14 mouse cellular contexts compared by ENCODE assay signal in genomic region chr2:118160547-118160946, GRCm38 (mm10). TPM values are rescaled to one million over a fixed set of nuclear protein-coding genes. Genes with fewer than 3 reads are reported as not detected.
DNase-seq lines count a peak whose midpoint lies in the region; ATAC-seq and TF ChIP-seq lines count a peak whose summit lies in the region.
"Had no signal": no experiment of that assay in that cellular context is flagged by ENCODE, and none has a peak within 500 bp of the region (broad histone marks: within the 10 kb centered on the region; RNA-seq: fewer than 3 reads in every experiment).

No protein-coding gene starts in this region.

- no peak for DNase-seq in intestine, embryonic 14.5 days (ENCODE audit: low spot score)
- peak; percentile 80 for DNase-seq in embryo, embryonic 10.5 days (ENCODE audit: low spot score)
- DNase-seq in mesoderm, embryonic 11.5 days (ENCODE audit: low read depth, low spot score): peak; percentile 74
- no peak for DNase-seq in left cerebral cortex, adult 2 months (ENCODE audit: extremely low spot score in 1 of 2, low spot score in 2 of 2)
- DNase-seq in heart, adult 2 months: no peak
- DNase-seq in left cerebral cortex, postnatal 4 days: no peak
- DNase-seq: kidney, adult 11 months; right cerebral cortex, postnatal 4 days; thymus, postnatal 14 days had no signal

- 0 out of 2 replicates have a peak overlapping the region, but pooled peaks have one; percentile 41 for H3K27ac ChIP-seq in intestine, embryonic 14.5 days (ENCODE audit: low read depth)
- H3K27ac ChIP-seq in intestine, postnatal 0 days (ENCODE audit: low read depth, low read length): no peak overlapping the region
- H3K27ac ChIP-seq in forebrain, embryonic 13.5 days: peak overlapping the region; percentile 44
- no peak overlapping the region for H3K27ac ChIP-seq in left cerebral cortex, adult 2 months
- no peak overlapping the region for H3K27ac ChIP-seq in heart, adult 2 months
- H3K27ac ChIP-seq: neural tube, embryonic 12.5 days had no signal

- H3K27me3 ChIP-seq in intestine, embryonic 14.5 days (replicated peaks; ENCODE audit: control insufficient read depth, insufficient read depth, low read length): no peaks in the 10 kb centered on the region
- H3K27me3 ChIP-seq in intestine, postnatal 0 days (replicated peaks; ENCODE audit: control insufficient read depth, insufficient read depth, low read length): no peaks in the 10 kb centered on the region
- H3K27me3 ChIP-seq in forebrain, embryonic 13.5 days: no peaks in the 10 kb centered on the region
- no peaks in the 10 kb centered on the region for H3K27me3 ChIP-seq in heart, adult 2 months (ENCODE audit: control insufficient read depth, insufficient read depth, low read length)
- H3K27me3 ChIP-seq: neural tube, embryonic 12.5 days had no signal

- H3K4me2 ChIP-seq in intestine, embryonic 14.5 days (ENCODE audit: low read length): no peak overlapping the region; the same call in 1 of the 2 replicates
- H3K4me2 ChIP-seq in intestine, postnatal 0 days (replicated peaks; ENCODE audit: low read depth): no peak overlapping the region
- H3K4me2 ChIP-seq in forebrain, embryonic 13.5 days: peak overlapping the region; percentile 8; the same call in 1 of the 2 replicates
- H3K4me2 ChIP-seq: neural tube, embryonic 12.5 days had no signal

- peaks cover 20% of the 10 kb centered on the region for H3K4me1 ChIP-seq in intestine, embryonic 14.5 days (replicated peaks; ENCODE audit: control insufficient read depth, insufficient read depth, low read length)
- no peaks in the 10 kb centered on the region for H3K4me1 ChIP-seq in intestine, postnatal 0 days (replicated peaks; ENCODE audit: control insufficient read depth, insufficient read depth, low read length)
- peaks cover 33% of the 10 kb centered on the region for H3K4me1 ChIP-seq in forebrain, embryonic 13.5 days
- no peaks in the 10 kb centered on the region for H3K4me1 ChIP-seq in heart, adult 2 months (ENCODE audit: control insufficient read depth, insufficient read depth, low read length)

- no peak overlapping the region for H3K4me3 ChIP-seq in intestine, embryonic 14.5 days (ENCODE audit: low read depth, low read length)
- H3K4me3 ChIP-seq in intestine, postnatal 0 days (ENCODE audit: low read depth, low read length): no peak overlapping the region
- H3K4me3 ChIP-seq in forebrain, embryonic 13.5 days: no peak overlapping the region
- no peak overlapping the region for H3K4me3 ChIP-seq in left cerebral cortex, adult 2 months
- H3K4me3 ChIP-seq in heart, adult 2 months: no peak overlapping the region
- H3K4me3 ChIP-seq: erythroblast, embryonic 14.5 days; neural tube, embryonic 12.5 days had no signal

- TF ChIP-seq CTCF in intestine, postnatal 0 days (IDR thresholded peaks at IDR 0.05; ENCODE audit: low read depth): no peak
- no peak for TF ChIP-seq CTCF in left cerebral cortex, adult 2 months (IDR thresholded peaks at IDR 0.05)
- TF ChIP-seq CTCF in heart, adult 2 months (IDR thresholded peaks at IDR 0.05): no peak

- H3K9me3 ChIP-seq in intestine, embryonic 14.5 days (ENCODE audit: control insufficient read depth, low read length): no peaks in the 10 kb centered on the region
- no peaks in the 10 kb centered on the region for H3K9me3 ChIP-seq in intestine, postnatal 0 days (ENCODE audit: control insufficient read depth)
- H3K9me3 ChIP-seq in forebrain, embryonic 13.5 days (replicated peaks): no peaks in the 10 kb centered on the region
- H3K9me3 ChIP-seq: neural tube, embryonic 12.5 days had no signal

- intact Hi-C loops in left cerebral cortex, adult 2 months (cut with DNase I): no loop called here
- intact Hi-C loops in heart, adult 2 months (cut with DNase I): no loop called here
- intact Hi-C loops in left cerebral cortex, postnatal 4 days (cut with DNase I): no loop called here

- TF ChIP-seq POLR2A in heart, adult 2 months (IDR thresholded peaks at IDR 0.05; ENCODE audit: insufficient read depth, low read depth, low read length): no peak

- H3K36me3 ChIP-seq in intestine, embryonic 14.5 days (ENCODE audit: control insufficient read depth, insufficient read depth, low read length): no peaks in the 10 kb centered on the region
- H3K36me3 ChIP-seq in intestine, postnatal 0 days (ENCODE audit: control insufficient read depth, insufficient read depth): no peaks in the 10 kb centered on the region
- no peaks in the 10 kb centered on the region for H3K36me3 ChIP-seq in forebrain, embryonic 13.5 days (ENCODE audit: poor library complexity, severe bottlenecking)
- no peaks in the 10 kb centered on the region for H3K36me3 ChIP-seq in heart, adult 2 months (ENCODE audit: control insufficient read depth, insufficient read depth, low read length)
- H3K36me3 ChIP-seq: neural tube, embryonic 12.5 days had no signal

- no peak for TF ChIP-seq EP300 in heart, adult 2 months (IDR thresholded peaks at IDR 0.05; ENCODE audit: insufficient read depth, low read depth, low read length)

- 20% methylated on average over 6 of the region's 6 CpGs for WGBS in intestine, embryonic 14.5 days
- 42% methylated on average over 6 of the region's 6 CpGs for WGBS in intestine, postnatal 0 days
- WGBS in forebrain, embryonic 13.5 days: 4% methylated on average over 6 of the region's 6 CpGs
- 60% methylated on average over 6 of the region's 6 CpGs for WGBS in heart, adult 2 months

- no peaks in the 10 kb centered on the region for H3K79me2 ChIP-seq in heart, adult 2 months (replicated peaks; ENCODE audit: control insufficient read depth, insufficient read depth, low read length)

- no peak for ATAC-seq in intestine, embryonic 14.5 days (replicated peaks; ENCODE audit: low FRiP score, low TSS enrichment, low read depth)
- no peak for ATAC-seq in intestine, postnatal 0 days
- peak; percentile 78 for ATAC-seq in forebrain, embryonic 13.5 days
- ATAC-seq: lung, postnatal 0 days had no signal

- no peak overlapping the region for H3K9ac ChIP-seq in intestine, embryonic 14.5 days (ENCODE audit: low read length)
- no peak overlapping the region for H3K9ac ChIP-seq in intestine, postnatal 0 days (ENCODE audit: low read depth, low read length)
- no peak overlapping the region for H3K9ac ChIP-seq in forebrain, embryonic 13.5 days
- H3K9ac ChIP-seq in heart, adult 2 months (ENCODE audit: low read depth, low read length): no peak overlapping the region
- H3K9ac ChIP-seq: neural tube, embryonic 12.5 days had no signal

RNA-seq across cellular contexts. Expression of gene Thbs1, which starts 48.9 kb away (rescaled TPM):
- polyA plus RNA-seq in intestine, embryonic 14.5 days (2014; fragmentation: Nextera tagmentation; extraction: Ambion mirVana): 24.2 and 24.5 TPM in 2 replicates
- 13.2 and 14.9 TPM in 2 replicates for polyA plus RNA-seq in intestine, postnatal 0 days (2015; fragmentation: Nextera tagmentation; extraction: Ambion mirVana)
- polyA plus RNA-seq in forebrain, embryonic 13.5 days (2015; fragmentation: Nextera tagmentation; extraction: Ambion mirVana): 5.9 and 9.2 TPM in 2 replicates
- 1 to 10 TPM; 2.3 to 2.8 TPM for total RNA-seq in left cerebral cortex, adult 2 months (2021)
- 10 to 100 TPM; 10.0 to 24.4 TPM for total RNA-seq in heart, adult 2 months (2021)
- 6.3 and 6.7 TPM in 2 replicates for polyA plus RNA-seq in heart, adult 2 months (2012; rRNA removed)
- 10 to 100 TPM; 15.3 to 18.1 TPM for total RNA-seq in left cerebral cortex, postnatal 4 days (2021)

Comparison
In these comparisons a context has a peak if more than half of its experiments do, and no peak if none do; other contexts are left out.
1. H3K27ac ChIP-seq: peak in intestine, embryonic 14.5 days (single experiment) and forebrain, embryonic 13.5 days (single experiment); none in intestine, postnatal 0 days (single experiment), left cerebral cortex, adult 2 months (single experiment) and heart, adult 2 months (single experiment).
2. DNase-seq: peak in embryo, embryonic 10.5 days (single experiment) and mesoderm, embryonic 11.5 days (single experiment); none in intestine, embryonic 14.5 days (single experiment), left cerebral cortex, adult 2 months (0 of 2), heart, adult 2 months (0 of 2) and left cerebral cortex, postnatal 4 days (single experiment).